Mouse (Mus musculus) bone marrow, adult 2 months (tissue): ENCODE measurements around the gene Kcnh1. TPM values are rescaled to one million over a fixed set of nuclear protein-coding genes. Genes with fewer than 3 reads are reported as not detected.

Source experiments
- H3K27ac ChIP-seq: fragments of 200-500 bp; 2 replicates; pipeline ENCODE4 v1.5.1; 2012; ENCODE audit warnings: low read depth, mild to moderate bottlenecking, control low read depth, inconsistent platforms, low read length; ENCODE audit not compliant: control insufficient read depth, poor library complexity, insufficient read depth
- H3K4me1 ChIP-seq: fragments of 200-500 bp; 2 replicates; pipeline ENCODE4 v1.6.1; 2011; ENCODE audit warnings: low read length; ENCODE audit not compliant: control insufficient read depth, insufficient read depth
- H3K4me3 ChIP-seq: fragments of 200-500 bp; replicated peaks from 2 replicates; pipeline ENCODE3; 2011; ENCODE audit warnings: mild to moderate bottlenecking, low read depth, low read length, control low read depth; ENCODE audit not compliant: control insufficient read depth
- CTCF ChIP-seq: fragments of 200-500 bp; IDR thresholded peaks from 2 replicates; pipeline ENCODE4 v1.5.1; 2011; ENCODE audit warnings: low read length, control low read depth; ENCODE audit not compliant: control insufficient read depth, insufficient read depth
- POLR2A ChIP-seq: fragments of 200-500 bp; IDR thresholded peaks from 2 replicates; pipeline ENCODE4 v1.6.1; 2011; ENCODE audit warnings: low read depth, mild to moderate bottlenecking, control low read depth, low read length, borderline replicate concordance; ENCODE audit not compliant: control insufficient read depth
- WGBS: fragments of 180-500 bp; shearing (Covaris S2); methylation state at CpG from one replicate; pipeline ENCODE4 v1.1.7; 2018; 5-methylcytosine and 5-hydroxymethylcytosine counted together
- polyA plus RNA-seq: library from polyadenylated mRNA; stranded (reverse); fragments of >200 nt; gene quantifications from 2 replicates; pipeline ENCODE4 v1.2.4, GENCODE M21; 2011; ENCODE audit warnings: low replicate concordance; ENCODE audit not compliant: missing spikeins, insufficient read depth, insufficient read length

Kcnh1 gene
- polyA plus RNA-seq, 1 experiment, result 0.27 TPM

- no peak overlapping the region for H3K4me3 ChIP-seq
- 62% methylated on average over 8 of the region's 8 CpGs for WGBS
- TF ChIP-seq POLR2A, result no peak
- TF ChIP-seq CTCF, result no peak
- H3K27ac ChIP-seq, result no peak overlapping the region
- H3K4me1 ChIP-seq, result no peaks in the 10 kb centered on the region
Measured at GRCm38 (mm10) chr1:192191859-192192258, 1.3 kb downstream of the Kcnh1 start.

- Histone ChIP-seq H3K4me3 (no peak overlapping the region), H3K4me1 (no peaks in the 10 kb centered on the region), H3K27ac (no peak overlapping the region)
- 72% methylated on average over 9 of the region's 9 CpGs for WGBS
- no peak for TF ChIP-seq POLR2A
Measured at GRCm38 (mm10) chr1:192192710-192193109, 2.1 kb downstream of the Kcnh1 start.

DNA sequence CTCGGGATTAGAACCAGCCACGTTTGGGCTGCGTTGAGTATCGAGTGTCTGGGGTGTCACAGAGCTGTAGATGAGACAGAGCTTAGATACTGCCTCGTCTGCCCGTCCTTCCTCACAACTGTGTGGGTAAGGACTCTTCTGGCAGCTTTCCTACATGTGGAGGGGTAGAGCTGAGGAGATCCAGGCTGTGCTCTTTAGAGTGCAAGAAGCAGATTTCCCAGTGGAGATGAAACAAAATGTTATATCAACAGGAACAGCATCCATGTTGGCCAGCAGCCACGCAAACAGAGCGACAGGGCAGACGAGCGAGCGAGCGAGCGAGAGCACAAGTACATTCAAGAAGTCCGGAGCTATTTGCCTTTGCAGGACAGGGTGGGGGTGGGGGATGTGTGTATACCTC, 3.1 kb downstream of the Kcnh1 start:
- no peak overlapping the region for H3K4me3 ChIP-seq
- H3K4me1 ChIP-seq, result no peaks in the 10 kb centered on the region
- no peak overlapping the region for H3K27ac ChIP-seq
- 82% methylated on average over 14 of the region's 14 CpGs for WGBS
- TF ChIP-seq POLR2A (no peak), CTCF (no peak)

GRCm38 (mm10) chr1:192197495-192197894, 6.9 kb downstream of the Kcnh1 start:
- Histone ChIP-seq H3K27ac (no peak overlapping the region), H3K4me3 (no peak overlapping the region), H3K4me1 (no peaks in the 10 kb centered on the region)
- WGBS, result 60% methylated on average over 10 of the region's 10 CpGs
- TF ChIP-seq POLR2A (no peak), CTCF (no peak)

DNA sequence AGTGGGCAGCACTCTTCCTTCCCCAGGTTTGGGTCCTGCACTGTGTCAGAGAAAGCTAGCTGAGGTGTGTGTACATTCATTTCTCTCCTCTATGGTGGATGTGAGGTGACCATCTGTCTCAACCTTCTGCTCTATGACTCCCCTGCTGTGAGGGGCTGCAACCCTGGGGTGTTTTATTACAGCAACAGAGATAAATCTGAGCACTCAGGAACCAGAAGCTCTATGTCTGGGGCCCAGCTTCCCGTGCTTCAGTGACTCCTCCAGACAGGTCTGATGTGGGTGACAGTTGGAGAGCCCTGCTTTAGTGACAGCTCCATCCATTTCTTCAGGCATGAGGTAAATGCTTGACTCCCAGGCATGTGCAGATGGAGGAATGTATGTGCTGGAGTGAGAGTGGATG, 12.4 kb downstream of the Kcnh1 start:
- WGBS, result 21% methylated on average over 1 of the region's 1 CpGs
- no peak for TF ChIP-seq POLR2A
- TF ChIP-seq CTCF, result no peak
- Histone ChIP-seq H3K4me3 (no peak overlapping the region), H3K4me1 (no peaks in the 10 kb centered on the region), H3K27ac (no peak overlapping the region)

GRCm38 (mm10) chr1:192207956-192208355, 17.4 kb downstream of the Kcnh1 start:
- H3K4me1 ChIP-seq, result no peaks in the 10 kb centered on the region; the same call in 1 of the 2 replicates
- H3K4me3 ChIP-seq, result no peak overlapping the region
- 60% methylated on average over 5 of the region's 5 CpGs for WGBS
- no peak overlapping the region for H3K27ac ChIP-seq
- TF ChIP-seq POLR2A (no peak), CTCF (no peak)

GRCm38 (mm10) chr1:192212448-192212847, 21.9 kb downstream of the Kcnh1 start:
- H3K4me1 ChIP-seq, result no peaks in the 10 kb centered on the region; the same call in 1 of the 2 replicates
- no peak overlapping the region for H3K27ac ChIP-seq
- H3K4me3 ChIP-seq, result no peak overlapping the region
- 60% methylated on average over 2 of the region's 2 CpGs for WGBS
- TF ChIP-seq CTCF (no peak), POLR2A (no peak)

DNA sequence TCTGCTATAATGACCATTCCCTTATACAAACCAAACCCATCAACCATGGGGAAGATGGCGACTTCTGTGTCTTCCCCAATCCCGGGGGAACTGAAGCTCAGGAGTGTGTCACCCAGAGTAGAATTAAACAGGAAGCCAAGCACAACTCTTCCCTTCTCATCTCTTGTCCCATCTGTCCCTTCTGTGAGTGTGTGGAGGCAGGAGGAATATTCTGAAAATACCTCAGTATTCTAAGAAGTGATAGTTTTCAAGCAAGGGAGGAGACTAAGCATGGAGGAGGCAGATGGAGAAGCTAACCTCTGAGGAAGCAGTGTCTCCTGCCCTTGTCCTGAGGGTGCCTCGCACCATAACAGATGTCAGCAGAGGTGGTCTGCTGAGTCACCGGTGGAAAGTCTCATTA, 24.1 kb downstream of the Kcnh1 start:
- 76% methylated on average over 4 of the region's 4 CpGs for WGBS
- no peaks in the 10 kb centered on the region for H3K4me1 ChIP-seq
- TF ChIP-seq CTCF (no peak), POLR2A (no peak)
- no peak overlapping the region for H3K4me3 ChIP-seq
- no peak overlapping the region for H3K27ac ChIP-seq

DNA sequence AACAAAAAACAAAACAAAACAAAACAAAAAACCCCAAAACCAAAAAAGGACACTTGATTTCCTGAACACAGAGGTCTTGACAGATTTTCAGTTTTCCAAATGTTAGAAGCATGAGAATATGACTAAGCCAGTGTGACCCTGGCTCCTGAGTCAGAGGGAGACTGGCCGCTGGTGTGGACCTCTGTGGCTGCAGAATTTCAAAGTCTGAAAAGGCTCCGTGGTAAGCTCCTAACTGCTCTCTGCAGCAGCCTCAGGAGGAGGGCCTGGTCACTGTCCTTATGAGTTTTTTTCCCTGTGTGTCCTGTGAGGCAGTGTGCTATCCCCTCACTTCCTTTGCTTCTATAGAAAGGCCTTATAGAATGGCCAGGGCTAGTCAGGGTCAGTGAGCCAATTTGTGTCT, 29.6 kb downstream of the Kcnh1 start:
- no peak for TF ChIP-seq POLR2A
- no peak overlapping the region for H3K4me3 ChIP-seq
- 55% methylated on average over 2 of the region's 2 CpGs for WGBS
- no peaks in the 10 kb centered on the region for H3K4me1 ChIP-seq
- H3K27ac ChIP-seq, result no peak overlapping the region
